Mouse (Mus musculus) MEL (cell line): ENCODE measurements at regions not wholly inside any gene's neighbourhood (a gene's known extent, or its start where the extent isn't known, plus 50 kb on each side); places are given as distances from the start of the nearest gene placed in this dataset.

Source experiments
- DNase-seq: peaks from one replicate; pipeline ENCODE4 v3.0.0; 2011; ENCODE audit warnings: low read depth, low spot score
- H3K27ac ChIP-seq: 2 replicates; pipeline ENCODE4 v1.5.1; 2012; ENCODE audit warnings: low read depth, mild to moderate bottlenecking, control low read depth, low read length, moderate library complexity; ENCODE audit not compliant: control insufficient read depth
- H3K27me3 ChIP-seq, 2 experiments: fragments of 150-350 bp in 1 of 2; sonication (generic) in 1 of 2; 2 replicates each; pipeline ENCODE4 v1.6.1; 2012; ENCODE audit warnings: low read length in 2 of 2, mild to moderate bottlenecking in 2 of 2, improper control_type of control experiment in 1 of 2, moderate library complexity in 1 of 2; ENCODE audit not compliant: insufficient read depth in 2 of 2, control insufficient read depth in 1 of 2
- H3K36me3 ChIP-seq, 2 experiments: 2 replicates each; pipeline ENCODE4 v1.6.1; 2012 to 2014; ENCODE audit warnings: low read length in 2 of 2, improper control_type of control experiment in 1 of 2, inconsistent platforms in 1 of 2, mild to moderate bottlenecking in 1 of 2; ENCODE audit not compliant: insufficient read depth in 2 of 2, control insufficient read depth in 1 of 2
- H3K4me1 ChIP-seq, 2 experiments: fragments of 150-350 bp in 1 of 2; sonication (generic) in 1 of 2; 2 replicates each; pipeline ENCODE4 v1.6.1; 2012; ENCODE audit warnings: low read length in 2 of 2, improper control_type of control experiment in 1 of 2, mild to moderate bottlenecking in 1 of 2; ENCODE audit not compliant: insufficient read depth in 2 of 2, control insufficient read depth in 1 of 2
- H3K4me3 ChIP-seq, 2 experiments: fragments of 150-350 bp in 1 of 2; sonication (generic) in 1 of 2; 2 replicates each; pipeline ENCODE4 v1.5.1; 2012; ENCODE audit warnings: low read depth in 2 of 2, low read length in 2 of 2, mild to moderate bottlenecking in 2 of 2, moderate library complexity in 2 of 2, control low read depth in 1 of 2, improper control_type of control experiment in 1 of 2; ENCODE audit not compliant: control insufficient read depth in 1 of 2, insufficient read depth in 1 of 2
- H3K79me2 ChIP-seq: 2 replicates; pipeline ENCODE4 v1.6.1; 2012; ENCODE audit warnings: mild to moderate bottlenecking, low read length, moderate library complexity; ENCODE audit not compliant: control insufficient read depth, poor library complexity, insufficient read depth
- H3K9ac ChIP-seq: 2 replicates; pipeline ENCODE4 v1.6.1; 2012; ENCODE audit warnings: low read depth, mild to moderate bottlenecking, control low read depth, low read length, moderate library complexity; ENCODE audit not compliant: control insufficient read depth, poor library complexity, severe bottlenecking
- H3K9me3 ChIP-seq: fragments of 150-350 bp; sonication (generic); replicated peaks from 2 replicates; pipeline ENCODE4 v1.6.1; 2012; ENCODE audit warnings: mild to moderate bottlenecking, low read length, improper control_type of control experiment, moderate library complexity; ENCODE audit not compliant: insufficient read depth
- BHLHE40 ChIP-seq: IDR thresholded peaks from 2 replicates; pipeline ENCODE4 v1.6.1; 2012; ENCODE audit warnings: low read depth, mild to moderate bottlenecking, inconsistent platforms, low read length, improper control_type of control experiment, borderline replicate concordance
- ELF1 ChIP-seq: IDR thresholded peaks from 2 replicates; pipeline ENCODE4 v1.6.1; 2014; ENCODE audit warnings: low read depth, mild to moderate bottlenecking, inconsistent platforms, low read length, improper control_type of control experiment, moderate library complexity
- EP300 ChIP-seq, 2 experiments: IDR thresholded peaks; 2 replicates each; pipeline ENCODE4 v1.6.1; 2011; ENCODE audit warnings: improper control_type of control experiment in 2 of 2, low read length in 2 of 2, low read depth in 1 of 2, mild to moderate bottlenecking in 1 of 2
- ETS1 ChIP-seq: IDR thresholded peaks from 2 replicates; pipeline ENCODE4 v1.6.1; 2012; ENCODE audit warnings: low read depth, mild to moderate bottlenecking, inconsistent platforms, low read length, improper control_type of control experiment, moderate library complexity
- GATA1 ChIP-seq: IDR thresholded peaks from 2 replicates; pipeline ENCODE4 v1.6.1; 2011; ENCODE audit warnings: low read depth, low read length, improper control_type of control experiment
- JUND ChIP-seq: IDR thresholded peaks from 2 replicates; pipeline ENCODE4 v1.6.1; 2011; ENCODE audit warnings: low read depth, mild to moderate bottlenecking, improper control_type of control experiment, low read length
- MAFK ChIP-seq: IDR thresholded peaks from 2 replicates; pipeline ENCODE4 v1.6.1; 2011; ENCODE audit warnings: low read depth, mild to moderate bottlenecking, low read length, improper control_type of control experiment, borderline replicate concordance
- MAZ ChIP-seq: IDR thresholded peaks from 2 replicates; pipeline ENCODE4 v1.6.1; 2012; ENCODE audit warnings: low read depth, mild to moderate bottlenecking, inconsistent platforms, low read length, improper control_type of control experiment
- MEF2A ChIP-seq: IDR thresholded peaks from 2 replicates; pipeline ENCODE4 v1.6.1; 2014; ENCODE audit warnings: low read depth, mild to moderate bottlenecking, inconsistent platforms, low read length, improper control_type of control experiment; ENCODE audit not compliant: poor library complexity, insufficient replicate concordance, severe bottlenecking; ENCODE audit errors: extremely low read depth
- MXI1 ChIP-seq: IDR thresholded peaks from 2 replicates; pipeline ENCODE4 v1.6.1; 2011; ENCODE audit warnings: mild to moderate bottlenecking, low read depth, low read length, improper control_type of control experiment
- POLR2AphosphoS2 ChIP-seq: IDR thresholded peaks from 2 replicates; pipeline ENCODE4 v1.6.1; 2011; ENCODE audit warnings: low read length, improper control_type of control experiment
- RAD21 ChIP-seq: IDR thresholded peaks from 2 replicates; pipeline ENCODE4 v1.6.1; 2011; ENCODE audit warnings: mild to moderate bottlenecking, low read depth, low read length, improper control_type of control experiment
- SIN3A ChIP-seq: IDR thresholded peaks from 2 replicates; pipeline ENCODE4 v1.6.1; 2012; ENCODE audit warnings: low read length, improper control_type of control experiment, inconsistent platforms
- SMC3 ChIP-seq: IDR thresholded peaks from 2 replicates; pipeline ENCODE4 v1.6.1; 2011; ENCODE audit warnings: low read depth, low read length, improper control_type of control experiment
- ZC3H11A ChIP-seq: IDR thresholded peaks from 2 replicates; pipeline ENCODE4 v1.6.1; 2012; ENCODE audit warnings: low read depth, mild to moderate bottlenecking, inconsistent platforms, low read length, improper control_type of control experiment
- ZNF384 ChIP-seq: IDR thresholded peaks from 2 replicates; pipeline ENCODE4 v1.6.1; 2012; ENCODE audit warnings: low read depth, mild to moderate bottlenecking, inconsistent platforms, low read length, improper control_type of control experiment

DNA sequence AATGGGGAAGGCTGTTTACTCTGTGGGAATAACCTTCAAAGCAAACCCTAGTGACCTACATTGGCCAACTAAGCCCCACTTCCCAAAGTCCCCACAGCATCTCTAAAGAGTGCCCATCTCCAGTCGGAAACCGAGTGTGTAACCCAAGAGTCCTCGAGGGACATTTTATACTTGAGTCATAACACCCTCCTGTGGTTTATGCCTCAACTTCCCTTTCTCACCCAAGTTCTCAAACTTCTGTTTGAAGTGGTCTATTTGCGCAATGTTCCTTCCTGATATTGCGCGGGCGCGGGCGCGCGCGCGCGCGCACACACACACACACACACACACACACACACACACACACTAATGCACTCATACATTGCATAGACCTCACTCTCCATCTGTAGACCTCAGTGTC is 104.6 kb downstream of the Gm9376 start:
- Histone ChIP-seq H3K27ac (no peak overlapping the region), H3K79me2 (no peaks in the 10 kb centered on the region), H3K27me3 (no peaks in the 10 kb centered on the region; a peak in 1 of 4 replicates), H3K36me3 (no peaks in the 10 kb centered on the region), H3K9ac (no peak overlapping the region), H3K4me1 (no peaks in the 10 kb centered on the region), H3K9me3 (no peaks in the 10 kb centered on the region), H3K4me3 (no peak overlapping the region)
- no peak for DNase-seq
- TF ChIP-seq ELF1 (no peak), ZNF384 (no peak), MAFK (no peak), MXI1 (no peak), BHLHE40 (no peak), RAD21 (no peak), MEF2A (no peak), GATA1 (no peak), POLR2AphosphoS2 (no peak), ETS1 (no peak), EP300 (IDR thresholded peaks at IDR 0.05; ENCODE audit: low read depth in 1 of 2, low read length in 2 of 2) (no peak), ZC3H11A (no peak), JUND (no peak), SMC3 (no peak)

DNA sequence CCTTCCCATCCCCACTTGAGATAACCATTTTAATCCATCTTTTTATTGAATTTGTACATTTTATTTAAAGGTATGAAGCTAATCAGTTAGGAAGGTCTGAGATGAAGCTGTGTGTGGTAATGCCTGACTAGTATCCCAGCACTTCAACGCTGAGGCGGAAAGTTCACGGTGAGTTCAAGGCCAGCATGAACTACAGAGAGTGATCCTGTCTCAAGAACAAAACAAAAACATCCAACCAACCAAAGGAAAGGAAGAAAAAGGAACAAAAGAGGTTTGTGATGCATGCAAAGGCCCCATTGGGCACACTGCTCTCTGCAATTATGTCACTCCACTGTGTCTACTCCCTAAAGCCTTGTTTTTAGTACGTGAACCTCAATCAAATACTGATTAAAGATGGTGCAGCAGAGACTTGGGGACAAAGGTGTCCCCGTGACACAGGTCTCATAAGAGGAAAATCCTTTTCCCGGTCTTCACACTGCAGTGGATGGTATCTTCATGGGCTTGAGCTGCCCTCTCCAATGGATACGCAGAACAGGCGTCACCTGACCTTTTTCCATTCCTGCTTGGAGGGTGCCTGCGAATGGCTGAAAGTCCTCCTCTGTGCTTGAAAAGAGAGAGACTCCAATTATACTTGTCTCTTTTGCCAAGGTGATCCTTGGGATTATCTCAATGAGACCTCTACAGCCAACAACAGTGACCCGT is 108.2 kb downstream of the Gm9376 start:
- Histone ChIP-seq H3K27ac (no peak overlapping the region), H3K9me3 (no peaks in the 10 kb centered on the region), H3K27me3 (no peaks in the 10 kb centered on the region), H3K9ac (no peak overlapping the region), H3K79me2 (no peaks in the 10 kb centered on the region), H3K4me3 (no peak overlapping the region), H3K36me3 (no peaks in the 10 kb centered on the region), H3K4me1 (no peaks in the 10 kb centered on the region)
- TF ChIP-seq SIN3A (no peak), MAZ (no peak)
- DNase-seq = no peak
